ENCODE assay signal across 13 mouse cellular contexts in the genomic region with DNA sequence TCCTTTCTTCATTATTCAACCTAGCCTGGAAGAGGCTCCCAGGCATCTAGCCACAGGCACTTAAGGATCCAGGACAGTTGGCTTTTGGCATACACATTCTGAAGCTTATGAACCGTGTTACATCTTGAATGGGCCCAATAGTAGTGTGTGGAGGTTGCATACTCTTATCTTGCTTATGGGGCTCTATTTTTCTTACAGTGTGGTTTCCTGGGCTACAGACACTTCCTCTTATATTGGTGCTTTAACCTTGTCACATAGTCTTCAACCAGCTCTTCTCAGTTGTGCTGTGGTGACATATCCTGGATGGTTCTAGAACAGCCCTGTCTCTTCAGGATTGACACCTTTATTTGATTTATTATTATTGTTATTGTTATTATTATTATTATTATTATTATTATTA.
"Had no signal": no experiment of that assay in that cellular context is flagged by ENCODE, and none has a peak within 500 bp of the region (broad histone marks: within the 10 kb centered on the region; RNA-seq: fewer than 3 reads in every experiment).

No protein-coding gene starts in this region.

- H3K36me3 ChIP-seq: limb, embryonic 15.5 days; liver, embryonic 12.5 days; neural tube, embryonic 12.5 days had no signal

- H3K4me3 ChIP-seq: left cerebral cortex, adult 2 months; limb, embryonic 15.5 days; liver, embryonic 12.5 days; neural tube, embryonic 12.5 days had no signal

- H3K27ac ChIP-seq: left cerebral cortex, adult 2 months; limb, embryonic 15.5 days; liver, embryonic 12.5 days; neural tube, embryonic 12.5 days; stomach, postnatal 0 days had no signal

- H3K4me2 ChIP-seq: limb, embryonic 15.5 days; liver, embryonic 12.5 days; lung, embryonic 14.5 days; neural tube, embryonic 12.5 days had no signal

- H3K9ac ChIP-seq: limb, embryonic 15.5 days; liver, embryonic 12.5 days; lung, embryonic 14.5 days; neural tube, embryonic 12.5 days had no signal

- H3K9me3 ChIP-seq: limb, embryonic 15.5 days; liver, embryonic 12.5 days; neural tube, embryonic 12.5 days had no signal

- ATAC-seq: liver, embryonic 12.5 days had no signal

- H3K27me3 ChIP-seq: limb, embryonic 15.5 days; liver, embryonic 12.5 days; neural tube, embryonic 12.5 days had no signal

- DNase-seq: kidney, adult 11 months; kidney, adult 9 months; kidney, postnatal 10 days; lung, embryonic 14.5 days; lung, postnatal 10 days; lung, postnatal 4 days; midbrain, embryonic 14.5 days; thymus, postnatal 36 days had no signal

- H3K4me1 ChIP-seq: liver, embryonic 12.5 days had no signal
